Mouse (Mus musculus): Measurements from ENCODE around the gene Arl4d. TPM values are rescaled to one million over a fixed set of nuclear protein-coding genes. Genes with fewer than 3 reads are reported as not detected.
"Not testable (repeated sequence)": the region's sequence is repeated elsewhere in the genome, so short reads cannot be mapped to it uniquely, and the experiment has no call there.

Gene Arl4d
- total RNA-seq (2022), result 10 to 100 TPM; 11.8 to 21.0 (median 17.4) TPM

DNA sequence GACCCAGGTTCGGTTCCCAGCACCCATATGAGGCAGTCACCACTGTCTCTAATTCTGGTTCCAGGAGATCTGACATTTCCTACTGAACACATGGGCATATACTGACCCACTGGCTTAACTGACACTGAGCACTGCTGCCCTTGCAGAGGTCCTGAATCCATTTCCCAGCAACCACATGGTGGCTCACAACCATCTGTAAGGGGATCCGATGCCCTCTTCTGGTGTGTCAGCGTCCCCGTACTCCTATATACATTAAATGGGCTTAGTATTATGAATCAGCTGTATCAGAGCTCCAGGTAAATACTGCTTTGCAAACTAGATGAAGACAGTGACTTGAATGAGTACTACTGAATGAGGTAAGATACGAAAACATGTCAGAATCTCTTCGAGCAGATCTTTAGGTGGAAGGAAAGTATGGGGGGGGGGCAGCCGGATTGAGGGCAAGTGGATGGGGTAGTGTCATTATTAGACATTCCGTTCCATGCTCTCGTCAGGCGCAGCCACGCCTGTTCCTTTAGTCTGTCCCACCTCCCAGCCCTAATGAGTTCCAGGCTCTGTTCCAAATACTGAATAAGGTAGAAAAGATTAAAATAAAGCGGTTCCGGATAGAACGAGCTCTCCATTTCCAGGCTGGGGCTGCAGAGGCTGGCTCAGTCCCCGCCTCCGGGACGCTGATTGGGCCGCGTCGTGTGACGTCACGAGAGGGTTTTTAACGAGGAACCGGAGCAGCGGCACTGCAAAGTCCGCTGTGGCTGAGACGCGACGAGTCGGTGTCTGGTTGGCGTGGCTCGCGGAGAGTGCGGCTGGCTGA lies at the start of gene Arl4d:
Gene Arl4d (plus strand): TSS at position 717 of the 811 bp plus-strand sequence.
- peak; percentile 91 to 93 for DNase-seq (ENCODE audit: low spot score in 2 of 2)

DNA sequence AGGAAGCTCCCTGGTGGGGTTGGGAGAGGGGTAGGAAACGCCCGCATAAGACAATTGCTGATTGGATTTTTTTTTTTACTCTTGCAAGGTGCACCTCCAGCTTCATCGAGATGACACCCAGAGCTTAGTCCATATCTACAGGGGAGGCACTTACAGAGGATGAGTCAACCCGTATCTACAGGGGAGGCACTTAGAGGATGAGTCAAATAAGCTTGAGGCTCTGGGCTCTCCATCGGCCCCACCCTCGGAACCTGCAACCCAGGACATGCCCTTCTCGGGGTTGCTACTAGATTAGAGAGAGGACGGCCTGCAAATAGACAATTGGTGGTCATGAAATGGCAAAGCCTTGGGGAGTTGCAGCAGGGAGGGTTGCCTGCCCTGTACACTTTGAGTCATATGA lies 49.2 kb upstream of the Arl4d start:
- no peak for DNase-seq (ENCODE audit: low spot score in 2 of 2)

DNA sequence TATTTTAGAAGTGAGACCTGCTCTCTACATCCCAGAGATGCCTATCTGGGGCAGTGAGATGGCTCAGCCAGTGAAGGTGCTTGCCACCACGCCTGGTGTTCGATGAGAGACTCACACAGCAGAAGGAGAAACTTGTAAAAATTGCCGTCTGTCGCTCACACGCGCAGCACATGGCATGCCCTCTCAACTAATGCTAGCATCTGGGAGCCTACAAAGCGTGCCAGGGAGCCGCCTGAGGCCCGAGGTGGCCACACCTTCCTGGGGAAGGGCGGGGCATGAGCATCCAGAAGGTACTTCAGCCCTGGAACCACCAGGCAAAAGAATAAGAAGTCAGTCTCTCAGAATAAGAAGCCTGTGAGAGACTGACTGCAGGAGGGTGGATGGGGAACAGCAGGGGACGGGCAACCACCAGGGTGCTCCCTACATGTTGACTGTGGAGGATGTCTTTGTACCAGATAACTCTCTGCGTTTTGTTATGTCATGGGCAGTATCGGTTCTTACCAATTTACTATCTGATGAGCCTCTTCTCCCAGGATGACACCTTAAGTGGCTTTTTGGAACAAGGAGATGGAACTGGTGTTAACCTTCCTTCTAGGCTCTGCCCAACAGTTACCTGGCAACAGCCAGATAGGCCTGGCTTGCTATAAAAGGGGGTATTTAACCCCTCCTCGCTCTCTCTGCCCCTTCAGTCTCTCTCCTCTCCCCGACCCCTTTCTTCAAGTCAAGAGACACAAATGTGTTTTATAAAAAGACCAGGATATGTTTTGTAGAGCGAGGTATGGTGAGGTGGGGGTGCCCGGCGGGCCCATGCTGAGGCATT lies 48.2 kb upstream of the Arl4d start:
- peak in 1 of 2 experiments; percentile 30 for DNase-seq (ENCODE audit: low spot score in 2 of 2)

DNA sequence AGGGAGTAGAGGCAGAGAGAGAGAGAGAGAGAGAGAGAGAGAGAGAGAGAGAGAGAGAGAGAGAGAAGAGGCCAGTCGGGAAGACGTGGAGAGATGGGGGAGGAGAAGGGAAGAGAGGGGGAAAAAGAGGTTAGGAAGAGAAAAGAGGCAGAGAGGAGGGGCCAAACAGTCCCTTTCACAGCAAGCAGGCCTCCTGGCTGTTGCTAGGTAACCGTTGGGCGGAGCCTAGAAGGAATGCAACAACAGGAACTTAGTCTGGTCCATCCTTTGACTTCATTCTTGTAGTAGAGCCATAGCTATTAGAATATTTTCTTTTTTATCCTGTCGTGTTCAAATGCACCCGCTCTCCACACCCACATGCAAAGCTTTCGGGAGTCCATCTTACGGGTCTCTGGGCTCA lies 47.5 kb upstream of the Arl4d start:
- DNase-seq (ENCODE audit: low spot score in 2 of 2), result no peak

DNA sequence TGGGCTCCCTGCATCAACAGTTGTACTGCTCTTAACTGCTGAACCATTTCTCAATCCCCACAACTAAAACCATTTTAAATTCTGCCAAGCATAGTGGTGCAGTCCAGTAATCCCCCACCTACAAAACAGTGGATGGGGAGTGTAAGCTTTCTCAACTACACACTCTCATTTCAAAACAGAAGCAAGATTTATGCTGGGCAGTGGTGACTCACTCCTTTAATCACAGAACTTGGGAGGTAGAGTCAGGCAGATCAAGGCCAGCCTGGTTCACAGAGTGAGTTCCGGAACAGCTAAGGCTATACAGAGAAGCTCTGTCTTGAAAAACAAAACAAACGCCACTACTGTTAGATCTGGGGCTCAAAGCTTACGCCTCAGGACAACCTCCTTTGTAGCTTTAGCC lies 46.7 kb upstream of the Arl4d start:
- no peak for DNase-seq (ENCODE audit: low spot score in 2 of 2)

DNA sequence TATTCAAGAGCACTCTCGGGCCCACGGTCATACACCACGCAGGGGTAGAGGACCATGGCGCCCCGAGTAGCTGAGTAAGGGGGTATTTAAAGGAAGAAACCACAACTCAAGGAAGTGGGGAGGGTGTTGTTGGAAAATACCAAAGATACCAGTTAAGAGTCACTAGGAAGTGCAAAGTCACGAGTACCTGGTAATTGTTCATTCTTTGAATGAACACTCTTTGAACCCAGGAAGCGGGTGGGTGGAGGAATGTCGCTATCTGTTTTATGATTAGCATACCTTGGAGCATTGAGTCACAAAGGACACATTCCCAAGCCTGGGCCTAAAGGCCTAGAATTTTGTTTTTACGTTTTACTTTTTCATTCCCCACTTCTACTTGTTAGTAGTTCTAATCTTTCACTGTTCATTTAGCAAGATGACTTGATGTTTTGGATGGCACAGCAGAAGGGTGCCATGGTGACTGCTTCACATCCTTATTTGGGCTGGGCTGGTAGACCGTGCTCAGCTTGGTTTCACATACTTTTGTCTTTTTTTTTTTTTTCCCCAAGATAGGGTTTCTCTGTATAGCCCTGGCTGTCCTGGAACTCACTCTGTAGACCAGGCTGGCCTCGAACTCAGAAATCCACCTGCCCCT lies 45.2 kb upstream of the Arl4d start:
- DNase-seq (ENCODE audit: low spot score in 2 of 2), result not testable (repeated sequence)

DNA sequence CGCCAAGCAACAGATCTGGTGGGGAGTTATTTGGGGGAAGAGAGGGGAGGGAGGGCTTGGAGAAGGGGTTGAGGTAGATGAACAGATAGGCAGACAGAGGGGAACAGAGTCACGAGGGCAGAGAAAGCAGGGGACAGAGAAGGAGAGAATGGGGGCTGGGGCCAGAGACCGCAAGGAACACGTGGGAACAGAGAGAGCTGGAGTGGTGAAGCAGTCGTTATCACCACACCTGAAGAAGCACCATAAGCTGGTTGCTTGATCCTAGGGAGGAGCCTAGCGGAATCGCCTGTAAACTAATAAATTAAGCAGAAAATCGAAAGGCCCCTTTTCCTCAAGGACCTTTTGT lies 38.7 kb upstream of the Arl4d start:
- no peak for DNase-seq (ENCODE audit: low spot score in 2 of 2)

DNA sequence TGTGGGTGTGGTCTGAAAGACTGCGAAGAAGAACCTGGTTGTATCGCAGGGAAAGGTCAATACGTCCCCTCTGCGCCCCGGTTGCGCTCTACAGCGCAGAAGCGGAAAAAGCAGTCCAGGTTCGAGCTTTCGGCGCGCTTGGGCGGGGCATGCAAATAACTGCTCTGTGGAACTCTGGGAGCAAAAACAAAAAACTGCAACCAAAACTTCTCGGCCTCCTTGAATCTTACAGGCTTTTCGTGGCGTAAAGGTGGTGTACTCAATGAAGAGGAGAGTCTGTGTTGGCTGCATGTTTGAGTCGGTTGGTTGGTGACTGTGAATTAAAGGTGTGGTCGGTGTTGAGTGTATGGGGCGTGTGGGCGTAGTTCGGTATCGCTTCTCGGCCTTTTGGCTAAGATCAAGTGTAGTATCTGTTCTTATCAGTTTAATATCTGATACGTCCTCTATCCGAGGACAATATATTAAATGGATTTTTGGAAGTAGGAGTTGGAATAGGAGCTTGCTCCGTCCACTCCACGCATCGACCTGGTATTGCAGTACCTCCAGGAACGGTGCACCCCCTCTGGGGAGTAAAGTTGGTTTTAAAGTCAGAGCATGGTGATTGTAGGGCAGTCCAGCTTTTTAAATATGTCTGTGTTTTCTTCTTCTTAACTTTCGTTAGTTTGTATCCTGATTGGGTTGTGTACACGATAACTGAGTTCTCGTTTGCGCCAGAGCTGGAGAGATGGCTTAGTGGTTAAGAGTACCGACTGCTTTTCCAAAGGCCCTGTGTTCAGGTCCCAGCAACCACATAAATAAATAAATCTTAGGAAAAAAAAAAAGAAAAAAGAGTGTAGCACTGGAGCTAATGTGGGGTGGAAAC lies 38.1 kb upstream of the Arl4d start, which contains the start of gene Rdm1:
Gene Rdm1 (plus strand): TSS at position 201 of the 862 bp plus-strand sequence.
- DNase-seq (ENCODE audit: low spot score in 2 of 2), result peak; percentile 73 to 75

DNA sequence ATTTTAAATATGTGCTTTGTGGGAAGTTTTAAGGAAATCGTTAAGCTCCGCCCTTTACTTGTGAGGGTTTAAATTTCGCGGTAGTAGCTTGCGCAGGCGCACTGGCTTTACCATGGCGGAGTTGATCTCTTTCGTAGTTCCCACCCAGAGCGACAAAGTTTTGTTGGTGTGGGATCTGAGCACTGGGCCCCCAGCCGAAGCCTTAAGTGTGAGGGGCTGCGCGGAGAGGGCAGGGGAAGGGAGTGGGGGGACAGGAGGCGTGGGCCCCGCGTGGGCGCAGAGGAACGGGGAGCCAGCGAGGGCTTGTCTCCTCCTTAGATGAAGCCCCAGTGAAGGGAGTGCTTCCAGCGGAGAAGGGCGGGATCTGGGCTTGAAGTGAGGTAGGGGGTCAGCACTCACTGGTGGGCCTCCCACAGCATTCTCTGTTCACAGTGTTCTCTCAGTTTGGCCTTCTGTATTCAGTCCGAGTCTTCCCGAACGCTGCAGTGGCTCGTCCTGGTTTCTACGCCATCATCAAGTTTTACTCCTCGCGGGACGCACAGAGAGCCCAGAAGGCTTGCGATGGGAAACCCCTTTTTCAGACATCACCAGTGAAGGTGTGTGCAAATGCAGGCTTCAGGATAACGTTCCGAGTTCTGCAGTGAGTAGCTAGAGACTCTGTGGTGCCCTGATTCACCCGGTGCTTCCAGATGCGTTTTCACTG lies 37.3 kb upstream of the Arl4d start:
- peak; percentile 57 to 79 for DNase-seq (ENCODE audit: low spot score in 2 of 2)

DNA sequence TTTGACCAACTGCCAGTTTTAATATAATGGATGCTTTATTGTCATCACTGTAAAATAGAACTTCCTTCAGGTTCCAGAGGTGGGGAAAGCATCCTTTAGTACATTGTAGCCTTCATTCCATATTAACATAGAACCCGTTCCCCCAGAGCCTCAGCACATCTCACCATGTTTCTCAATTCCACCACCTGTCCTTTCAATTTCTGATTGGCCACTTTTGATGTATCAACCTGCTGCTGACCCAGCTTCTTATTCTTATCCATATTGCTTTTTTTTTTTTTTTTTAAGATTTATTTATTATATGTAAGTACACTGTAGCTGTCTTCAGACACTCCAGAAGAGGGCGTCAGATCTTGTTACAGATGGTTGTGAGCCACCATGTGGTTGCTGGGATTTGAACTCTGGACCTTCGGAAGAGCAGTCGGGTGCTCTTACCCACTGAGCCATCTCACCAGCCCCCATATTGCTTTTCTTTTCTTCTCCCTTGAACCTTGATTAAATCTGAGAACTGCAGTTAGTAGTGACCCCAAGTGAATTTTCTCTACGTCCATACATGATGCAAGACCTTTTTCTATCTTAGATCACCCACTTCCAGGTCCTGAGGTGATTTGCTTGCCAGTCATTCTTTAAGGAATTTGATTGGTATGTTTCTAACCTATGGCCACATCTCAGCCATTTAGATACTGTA lies 36.5 kb upstream of the Arl4d start:
- not testable (repeated sequence) for DNase-seq (ENCODE audit: low spot score in 2 of 2)

DNA sequence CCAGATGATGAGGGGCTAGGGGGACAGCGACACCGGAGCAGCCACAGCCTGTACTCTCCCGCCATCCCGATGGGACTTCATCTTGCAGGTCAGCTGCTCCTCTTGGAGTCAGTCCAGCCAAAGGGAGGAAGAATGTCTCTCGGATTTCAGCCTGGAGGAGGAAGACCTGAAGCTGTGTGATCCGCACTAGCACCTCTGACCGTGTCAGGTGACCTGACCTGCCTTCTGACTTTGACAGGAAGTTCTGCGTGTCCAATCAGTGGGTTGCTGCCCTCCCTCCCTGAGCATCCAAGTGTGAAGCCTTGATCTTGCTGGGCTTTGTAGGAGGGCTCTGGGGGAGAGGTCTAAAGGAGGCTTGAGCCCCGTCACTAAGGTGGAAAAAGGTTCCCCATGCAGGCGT lies 29.7 kb upstream of the Arl4d start:
- DNase-seq (ENCODE audit: low spot score in 2 of 2), result no peak

DNA sequence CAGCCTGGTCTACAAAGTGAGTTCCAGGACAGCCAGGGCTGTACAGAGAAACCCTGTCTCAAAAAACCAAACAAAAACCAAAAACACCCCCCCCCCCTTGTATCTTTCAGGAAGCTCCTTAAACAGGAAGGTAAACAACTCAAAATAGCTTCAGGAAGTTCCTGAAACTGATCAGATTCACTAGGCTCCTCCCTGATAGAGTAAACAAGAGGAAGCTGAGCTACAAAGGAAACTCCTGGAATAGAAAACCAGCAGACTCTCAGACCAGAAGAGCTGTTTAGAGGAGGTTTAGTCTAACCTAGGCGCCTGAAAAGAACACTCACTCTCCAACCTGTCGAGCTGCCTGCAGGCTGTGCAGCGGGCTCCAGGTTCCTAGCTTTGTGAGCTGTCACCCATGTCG lies 25.6 kb upstream of the Arl4d start:
- DNase-seq (ENCODE audit: low spot score in 2 of 2), result no peak

DNA sequence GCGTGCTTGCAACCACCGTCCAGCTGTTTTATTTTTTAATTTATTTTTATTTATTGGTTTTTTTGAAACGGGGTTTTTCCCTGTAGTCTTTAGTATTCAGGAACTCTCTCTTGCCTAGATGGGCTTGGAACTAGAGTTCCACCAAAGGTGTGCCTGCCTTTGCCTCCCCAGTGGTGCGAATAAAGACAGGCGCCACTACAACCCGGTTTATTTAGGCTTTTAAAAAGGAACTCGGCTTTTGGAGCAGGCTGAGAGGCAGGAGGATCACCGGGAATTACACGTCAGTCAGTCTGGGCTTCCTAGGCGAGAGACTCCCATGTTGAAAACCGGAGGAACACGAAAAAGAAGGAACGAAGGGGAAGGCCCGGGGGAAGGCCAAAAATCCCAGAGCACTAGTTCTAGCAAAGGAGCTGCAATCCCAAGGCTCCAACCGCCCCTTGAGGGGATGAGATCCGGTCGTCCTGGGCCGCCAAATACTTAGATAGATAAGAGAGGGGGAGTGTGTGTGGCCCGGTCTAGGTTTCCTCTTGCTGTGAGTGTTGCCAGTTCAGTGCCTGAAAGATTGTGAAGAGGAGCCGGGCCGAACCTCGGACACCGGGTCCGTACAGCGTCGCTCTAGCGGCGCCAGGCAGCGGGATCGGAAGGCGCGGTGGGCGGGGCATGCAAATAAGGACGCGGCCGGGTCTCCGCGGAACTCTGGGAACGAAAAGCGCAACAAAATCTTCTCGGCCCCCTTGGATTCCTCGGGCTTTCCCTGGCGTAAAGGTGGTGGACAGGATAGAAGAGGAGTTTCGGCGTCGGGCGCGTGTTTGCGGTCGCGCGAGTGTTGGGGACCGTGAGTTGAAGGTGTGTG lies 24.3 kb upstream of the Arl4d start:
- peak; percentile 73 to 79 for DNase-seq (ENCODE audit: low spot score in 2 of 2)

DNA sequence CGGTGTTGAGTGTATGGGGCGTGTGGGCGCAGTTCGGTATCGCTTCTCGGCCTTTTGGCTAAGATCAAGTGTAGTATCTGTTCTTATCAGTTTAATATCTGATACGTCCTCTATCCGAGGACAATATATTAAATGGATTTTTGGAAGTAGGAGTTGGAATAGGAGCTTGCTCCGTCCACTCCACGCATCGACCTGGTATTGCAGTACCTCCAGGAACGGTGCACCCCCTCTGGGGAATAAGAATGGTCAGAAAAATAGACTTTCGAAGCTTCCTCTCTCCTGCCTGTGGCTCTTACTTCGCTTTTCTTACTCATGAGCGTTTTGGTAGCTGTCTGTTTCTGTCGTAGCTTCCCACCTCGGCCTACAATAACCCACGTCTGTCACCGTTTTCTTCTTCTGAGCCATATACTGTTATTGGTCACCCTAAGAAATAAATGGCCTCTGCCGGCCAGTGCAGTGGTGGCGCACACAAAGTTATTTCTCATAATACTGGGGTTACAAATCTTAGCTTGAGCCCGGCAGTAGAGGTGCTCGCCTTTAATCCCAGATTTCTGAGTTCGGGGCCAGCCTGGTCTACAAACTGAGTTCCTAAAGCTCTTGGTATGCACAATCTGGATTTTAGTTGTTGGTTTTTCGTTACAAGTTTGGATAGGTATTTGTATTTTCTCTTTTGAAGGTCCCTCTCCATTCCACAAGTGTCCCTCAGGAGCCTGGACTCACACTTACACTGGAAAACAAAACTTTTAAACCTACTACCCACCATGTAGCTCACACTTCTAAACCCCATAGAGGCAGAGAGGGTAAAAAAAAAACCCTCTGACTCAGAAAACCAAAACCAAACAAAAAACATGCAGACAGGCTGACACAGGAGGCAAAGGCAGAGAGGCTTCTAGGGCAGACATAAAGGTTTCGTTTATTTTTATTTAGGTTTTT lies 23.4 kb upstream of the Arl4d start:
- DNase-seq (ENCODE audit: low spot score in 2 of 2), result peak in 1 of 2 experiments; percentile 13

DNA sequence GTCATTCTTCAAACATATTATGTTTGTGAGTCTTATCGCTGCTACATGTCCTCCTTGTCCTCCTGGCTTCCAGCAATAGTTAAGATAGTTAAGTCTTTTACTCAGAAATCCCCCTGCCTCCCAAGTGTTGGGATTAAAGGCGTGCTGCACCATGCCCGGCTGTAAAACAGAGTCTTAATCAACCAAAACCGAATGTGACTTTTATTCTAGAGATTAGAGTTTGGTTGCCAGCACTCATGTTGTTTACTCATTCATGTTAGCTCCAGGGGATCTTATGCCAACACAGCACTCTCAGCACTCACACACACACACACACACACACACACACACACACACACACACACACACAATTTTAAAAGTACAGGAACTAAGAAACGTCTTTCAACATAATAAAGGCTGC lies 22.4 kb upstream of the Arl4d start:
- no peak for DNase-seq (ENCODE audit: low spot score in 2 of 2)

DNA sequence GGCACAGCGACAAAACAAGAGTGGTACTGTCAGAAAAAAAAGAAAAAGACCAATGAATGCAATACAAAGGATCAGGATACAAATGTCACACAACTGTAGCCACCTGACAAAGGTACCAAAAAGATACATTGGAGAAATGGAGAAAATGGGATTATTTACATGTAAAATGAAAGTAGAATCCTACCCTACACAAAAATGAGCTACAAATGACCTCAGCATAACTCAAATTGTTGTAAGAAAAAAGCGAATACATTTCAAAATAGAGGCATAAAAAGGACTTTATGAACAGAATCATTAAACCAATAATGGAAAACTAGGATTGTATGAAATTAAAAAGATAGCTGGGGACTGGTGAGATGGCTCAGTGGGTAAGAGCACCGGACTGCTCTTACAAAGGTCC lies 20.8 kb upstream of the Arl4d start:
- no peak for DNase-seq (ENCODE audit: low spot score in 2 of 2)

DNA sequence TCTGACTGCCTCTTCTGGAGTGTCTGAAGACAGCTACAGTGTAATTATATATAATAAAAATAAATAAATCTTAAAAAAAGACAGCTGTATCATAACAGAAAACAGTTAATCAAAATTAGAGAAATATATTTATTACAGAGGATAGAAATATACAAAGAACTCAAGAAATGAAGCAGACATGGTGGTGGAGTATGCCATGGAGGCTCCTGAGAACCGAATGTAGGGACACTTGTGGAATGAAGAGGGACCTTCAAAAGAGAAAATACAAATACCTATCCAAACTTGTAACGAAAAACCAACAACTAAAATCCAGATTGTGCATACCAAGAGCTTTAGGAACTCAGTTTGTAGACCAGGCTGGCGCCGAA lies 20.3 kb upstream of the Arl4d start:
- DNase-seq (ENCODE audit: low spot score in 2 of 2), result not testable (repeated sequence)

All from layer of hippocampus, adult 8-10 months (tissue).